Mouse (Mus musculus) stomach, embryonic 16.5 days (tissue): ENCODE measurements around the gene Pbx2. TPM values are rescaled to one million over a fixed set of nuclear protein-coding genes. Genes with fewer than 3 reads are reported as not detected.
A peak's percentile ranks its signal among the peaks of the same experiment; 100 is the strongest.

Source experiments
- ATAC-seq: fragments of 200-750 bp; cut with Nextera tagmentation; 2 replicates; pipeline ENCODE4 v1.8.0; 2017; ENCODE audit warnings: moderate number of reproducible peaks, moderate TSS enrichment; ENCODE audit not compliant: insufficient read depth, low FRiP score
- H3K27ac ChIP-seq: fragments of 300-500 bp; sonication (generic); 2 replicates; pipeline ENCODE4 v1.5.1; 2014; ENCODE audit warnings: low read length
- H3K27me3 ChIP-seq: fragments of 300-500 bp; sonication (generic); 2 replicates; pipeline ENCODE4 v1.6.1; 2014; ENCODE audit warnings: low read length, control low read depth, mixed read lengths; ENCODE audit not compliant: control insufficient read depth, insufficient read depth
- H3K36me3 ChIP-seq: fragments of 300-500 bp; sonication (generic); 2 replicates; pipeline ENCODE4 v1.6.1; 2014; ENCODE audit warnings: low read length; ENCODE audit not compliant: control insufficient read depth, insufficient read depth
- H3K4me1 ChIP-seq: fragments of 300-500 bp; sonication (generic); 2 replicates; pipeline ENCODE4 v1.6.1; 2014; ENCODE audit warnings: low read length, control low read depth, mixed read lengths; ENCODE audit not compliant: control insufficient read depth, insufficient read depth
- H3K4me2 ChIP-seq: fragments of 300-500 bp; sonication (generic); 2 replicates; pipeline ENCODE4 v1.6.1; 2014; ENCODE audit warnings: low read depth, low read length, mixed read lengths
- H3K4me3 ChIP-seq: fragments of 300-500 bp; sonication (generic); replicated peaks from 2 replicates; pipeline ENCODE4 v1.5.1; 2014; ENCODE audit warnings: mild to moderate bottlenecking, low read length
- H3K9ac ChIP-seq: fragments of 300-500 bp; sonication (generic); 2 replicates; pipeline ENCODE4 v1.6.1; 2014; ENCODE audit warnings: low read length
- H3K9me3 ChIP-seq: fragments of 300-500 bp; sonication (generic); replicated peaks from 2 replicates; pipeline ENCODE4 v1.6.1; 2016; ENCODE audit warnings: low read length, control low read depth; ENCODE audit not compliant: control insufficient read depth
- WGBS: fragments of 180-500 bp; shearing (Covaris S2); extraction: QIAGEN DNeasy Blood & Tissue Kit; methylation state at CpG from one replicate; pipeline ENCODE4 v1.1.7; 2014; 5-methylcytosine and 5-hydroxymethylcytosine counted together
- polyA plus RNA-seq: library from polyadenylated mRNA; unstranded; fragments of >200 nt; fragmentation: Nextera tagmentation; extraction: Ambion mirVana; gene quantifications from 2 replicates; pipeline ENCODE4 v1.2.1, GENCODE M21; 2015

Pbx2 gene
- polyA plus RNA-seq, 1 experiment from 2014 or later = 6.8 TPM

DNA sequence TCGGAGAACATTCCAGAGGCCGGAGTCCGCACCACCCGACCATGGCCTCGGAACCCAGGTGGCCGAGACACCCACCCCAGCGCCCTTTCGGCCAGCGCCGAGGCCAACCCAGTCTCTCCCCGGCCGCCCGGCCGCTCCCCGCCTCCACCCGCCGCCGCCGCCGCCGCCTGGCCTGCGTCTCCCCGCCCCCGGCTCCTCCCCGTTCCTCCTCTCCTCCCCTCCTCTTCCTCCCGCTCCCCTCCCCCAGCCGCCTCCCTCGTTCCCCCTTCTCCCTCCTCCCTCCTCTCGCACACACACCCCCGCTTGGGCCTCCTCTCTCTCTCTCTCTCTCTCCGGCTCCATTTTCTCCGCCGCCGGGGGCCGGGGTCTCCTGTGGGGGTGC, 919 bp downstream of the Pbx2 start:
- WGBS = 1% methylated on average over 27 of the region's 35 CpGs
- peak overlapping the region; percentile 91 for H3K4me3 ChIP-seq
- H3K27ac ChIP-seq = peak overlapping the region; percentile 99
- peaks cover 14% of the 10 kb centered on the region; the same call in 1 of the 2 replicates for H3K36me3 ChIP-seq
- peak overlapping the region; percentile 80 for H3K4me2 ChIP-seq
- peak overlapping the region; percentile 99 for H3K9ac ChIP-seq
- peak; percentile 65 for ATAC-seq
- H3K4me1 ChIP-seq = peaks cover 61% of the 10 kb centered on the region
- no peaks in the 10 kb centered on the region for H3K27me3 ChIP-seq
- no peaks in the 10 kb centered on the region for H3K9me3 ChIP-seq

DNA sequence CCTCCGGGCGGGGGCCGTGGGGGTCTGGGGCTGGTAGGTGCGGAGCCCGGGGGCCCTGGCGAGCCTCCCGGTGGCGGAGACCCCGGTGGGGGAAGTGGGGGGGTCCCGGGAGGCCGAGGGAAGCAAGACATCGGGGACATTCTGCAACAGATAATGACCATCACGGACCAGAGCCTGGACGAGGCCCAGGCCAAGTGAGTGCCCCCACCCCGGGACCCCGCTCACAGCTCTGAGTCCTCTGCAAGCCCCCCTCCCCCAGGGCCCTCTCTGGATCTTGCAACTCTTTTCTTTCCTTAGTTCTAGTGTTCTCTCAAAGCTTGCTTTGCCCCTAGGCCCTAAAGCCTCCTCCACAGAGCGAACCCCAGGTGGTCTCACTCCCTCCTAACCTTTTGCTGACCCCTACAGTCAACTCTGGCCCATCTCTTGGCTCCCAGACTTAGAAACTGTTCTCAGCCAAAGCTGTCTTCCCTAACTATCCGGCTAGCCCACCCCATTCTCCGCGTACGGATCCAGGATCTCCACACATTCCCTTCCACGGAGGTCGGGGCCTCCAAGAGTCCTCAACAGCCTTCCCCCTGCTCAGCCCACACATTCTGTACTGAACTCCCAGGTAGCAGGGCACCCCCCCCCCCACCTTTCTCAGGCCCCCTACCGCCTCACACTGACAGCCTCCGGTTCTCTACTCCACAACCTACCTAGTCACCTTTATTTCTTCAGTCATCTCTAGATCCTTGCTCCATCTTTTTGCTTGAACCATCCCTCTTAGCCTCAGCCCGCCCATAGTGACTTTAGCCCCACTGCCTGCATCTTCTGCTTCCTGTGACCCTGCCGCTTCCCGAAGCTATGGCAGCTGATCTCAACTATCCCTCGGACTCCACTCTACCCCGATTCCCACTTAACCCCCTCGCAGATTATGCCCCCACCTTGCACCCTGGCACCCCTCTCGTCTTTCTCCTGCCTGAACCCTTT, 1.8 kb downstream of the Pbx2 start:
- WGBS = 1% methylated on average over 32 of the region's 32 CpGs
- 0 out of 2 replicates have a peak, but pooled peaks have one; percentile 0 for ATAC-seq
- peak overlapping the region; percentile 99 for H3K9ac ChIP-seq
- H3K9me3 ChIP-seq = no peaks in the 10 kb centered on the region
- peak overlapping the region; percentile 91 for H3K4me3 ChIP-seq
- H3K4me2 ChIP-seq = peak overlapping the region; percentile 73
- H3K27me3 ChIP-seq = no peaks in the 10 kb centered on the region
- peaks cover 67% of the 10 kb centered on the region for H3K4me1 ChIP-seq
- H3K27ac ChIP-seq = peak overlapping the region; percentile 99
- H3K36me3 ChIP-seq = peaks cover 14% of the 10 kb centered on the region; the same call in 1 of the 2 replicates

DNA sequence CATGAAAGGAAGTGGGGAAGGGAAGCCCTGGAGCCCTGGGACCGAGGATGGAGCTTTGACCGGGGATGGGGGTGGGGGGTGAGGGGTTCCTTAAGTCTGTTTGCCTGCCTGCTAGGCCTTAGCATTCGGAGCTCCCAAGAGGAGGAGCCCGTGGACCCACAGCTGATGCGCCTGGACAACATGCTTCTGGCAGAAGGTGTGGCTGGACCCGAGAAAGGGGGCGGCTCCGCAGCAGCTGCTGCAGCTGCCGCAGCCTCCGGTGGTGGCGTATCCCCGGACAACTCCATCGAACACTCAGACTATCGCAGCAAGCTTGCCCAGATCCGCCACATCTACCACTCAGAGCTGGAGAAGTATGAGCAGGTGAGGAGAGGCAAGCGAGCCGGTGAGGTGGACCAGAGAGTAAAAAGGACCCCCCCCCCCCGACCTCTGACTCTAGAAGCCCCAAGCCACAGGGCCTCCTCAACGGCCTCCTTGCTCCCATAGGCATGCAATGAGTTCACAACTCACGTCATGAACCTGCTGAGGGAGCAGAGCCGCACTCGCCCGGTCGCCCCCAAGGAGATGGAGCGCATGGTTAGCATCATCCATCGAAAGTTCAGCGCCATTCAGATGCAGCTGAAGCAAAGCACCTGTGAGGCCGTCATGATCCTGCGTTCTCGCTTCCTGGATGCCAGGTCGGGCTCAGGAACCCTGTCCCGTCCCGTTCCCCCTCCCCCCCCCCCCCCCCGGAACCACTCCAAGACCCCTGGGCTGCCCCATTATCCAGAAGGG, 2.9 kb downstream of the Pbx2 start:
- peak overlapping the region; percentile 99 for H3K9ac ChIP-seq
- WGBS = 39% methylated on average over 33 of the region's 34 CpGs
- no peaks in the 10 kb centered on the region for H3K9me3 ChIP-seq
- H3K4me3 ChIP-seq = peak overlapping the region; percentile 91
- peaks cover 67% of the 10 kb centered on the region for H3K4me1 ChIP-seq
- H3K27ac ChIP-seq = peak overlapping the region; percentile 99
- no peak for ATAC-seq
- H3K4me2 ChIP-seq = peak overlapping the region; percentile 73
- peaks cover 14% of the 10 kb centered on the region; the same call in 1 of the 2 replicates for H3K36me3 ChIP-seq
- H3K27me3 ChIP-seq = no peaks in the 10 kb centered on the region

DNA sequence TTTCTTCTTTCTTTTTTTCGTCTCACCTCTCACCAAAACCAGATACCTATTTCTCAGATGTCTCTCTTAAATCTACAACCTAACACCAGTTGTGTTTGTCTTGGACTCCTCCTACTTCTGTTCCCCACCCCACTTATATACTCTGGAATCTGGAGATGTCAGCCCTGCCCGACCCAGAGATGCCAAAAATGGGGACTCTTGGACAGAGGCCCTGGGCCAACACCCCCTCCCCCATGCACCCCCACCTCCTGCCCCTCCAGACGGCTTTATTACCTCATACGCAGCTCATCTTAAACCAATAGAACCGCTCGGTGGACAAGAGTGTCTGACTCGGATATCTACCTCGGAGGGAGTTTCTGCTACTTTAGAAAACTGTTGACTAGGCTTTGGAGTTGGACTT, 5.0 kb downstream of the Pbx2 start:
- no peak overlapping the region for H3K4me3 ChIP-seq

DNA sequence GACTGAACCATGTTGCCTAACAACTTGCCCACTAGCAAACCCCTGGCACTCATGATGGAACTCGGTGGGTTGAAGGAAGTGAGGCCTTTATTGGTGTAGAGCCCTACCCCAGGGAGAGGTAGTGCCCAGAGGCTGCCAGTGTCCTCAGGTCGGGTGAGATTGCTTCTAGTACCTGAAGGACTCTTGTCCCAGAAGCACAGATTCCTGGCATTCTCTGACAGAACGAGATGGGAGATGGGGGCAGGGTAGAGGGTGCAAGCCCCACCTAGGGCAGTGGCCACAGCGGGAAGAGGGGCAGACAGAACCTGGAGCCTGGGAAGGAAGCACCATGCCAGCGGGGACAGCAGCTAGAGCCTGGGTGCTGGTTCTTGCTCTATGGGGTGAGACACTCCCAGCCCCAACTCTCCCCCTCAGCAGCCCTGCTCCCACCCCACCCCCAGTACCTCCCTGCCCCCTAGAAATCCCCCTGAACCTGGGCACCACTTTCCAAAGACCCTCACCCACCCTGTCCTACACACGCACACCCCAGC, 6.6 kb downstream of the Pbx2 start, which contains the start of gene Ager:
Gene Ager, plus strand, starts transcription at position 297 of the 530 bp plus-strand sequence.
- ATAC-seq = no peak
- H3K4me2 ChIP-seq = no peak within 1 kb of the TSS
- no peak within 1 kb of the TSS for H3K4me3 ChIP-seq

More for the DNA sequence above, 5.0 kb downstream of the Pbx2 start:
- Histone ChIP-seq H3K27me3 (no peaks in the 10 kb centered on the region), H3K4me2 (no peak overlapping the region), H3K36me3 (peaks cover 22% of the 10 kb centered on the region), H3K9me3 (no peaks in the 10 kb centered on the region), H3K4me1 (peaks cover 47% of the 10 kb centered on the region), H3K9ac (no peak overlapping the region), H3K27ac (no peak overlapping the region)
- no peak for ATAC-seq
- 62% methylated on average over 8 of the region's 8 CpGs for WGBS

DNA sequence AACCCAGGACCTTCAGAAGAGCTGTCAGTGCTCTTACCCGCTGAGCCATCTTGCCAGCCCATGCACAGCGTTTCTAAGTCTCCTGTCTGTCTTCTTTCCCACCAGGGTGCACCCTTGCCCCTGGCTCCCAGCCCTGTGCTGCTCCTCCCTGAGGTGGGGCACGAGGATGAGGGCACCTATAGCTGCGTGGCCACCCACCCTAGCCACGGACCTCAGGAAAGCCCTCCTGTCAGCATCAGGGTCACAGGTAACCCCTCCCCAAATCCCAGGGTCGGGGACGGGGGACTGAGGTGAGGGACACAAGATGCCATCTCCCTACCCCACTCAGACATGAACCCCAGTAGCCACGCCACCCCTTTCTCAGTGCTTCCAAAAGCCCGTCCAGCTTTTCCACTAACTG, 8.8 kb downstream of the Pbx2 start:
- ATAC-seq = no peak
- 74% methylated on average over 9 of the region's 9 CpGs for WGBS
- Histone ChIP-seq H3K27ac (no peak overlapping the region), H3K4me1 (peaks cover 41% of the 10 kb centered on the region), H3K4me3 (no peak overlapping the region), H3K9me3 (no peaks in the 10 kb centered on the region), H3K36me3 (peaks cover 17% of the 10 kb centered on the region), H3K27me3 (no peaks in the 10 kb centered on the region), H3K4me2 (no peak overlapping the region), H3K9ac (no peak overlapping the region)

More for the DNA sequence above, 6.6 kb downstream of the Pbx2 start, which contains the start of gene Ager:
- no peaks in the 10 kb centered on the region for H3K9me3 ChIP-seq
- H3K9ac ChIP-seq = peak within 1 kb of the TSS; percentile 51; the same call in 1 of the 2 replicates
- WGBS = 19% methylated on average over 6 of the region's 6 CpGs
- H3K27ac ChIP-seq = peak within 1 kb of the TSS; percentile 38; the same call in 1 of the 2 replicates
- H3K27me3 ChIP-seq = no peaks in the 10 kb centered on the region
- peaks cover 48% of the 10 kb centered on the region for H3K4me1 ChIP-seq
- H3K36me3 ChIP-seq = peaks cover 22% of the 10 kb centered on the region

DNA sequence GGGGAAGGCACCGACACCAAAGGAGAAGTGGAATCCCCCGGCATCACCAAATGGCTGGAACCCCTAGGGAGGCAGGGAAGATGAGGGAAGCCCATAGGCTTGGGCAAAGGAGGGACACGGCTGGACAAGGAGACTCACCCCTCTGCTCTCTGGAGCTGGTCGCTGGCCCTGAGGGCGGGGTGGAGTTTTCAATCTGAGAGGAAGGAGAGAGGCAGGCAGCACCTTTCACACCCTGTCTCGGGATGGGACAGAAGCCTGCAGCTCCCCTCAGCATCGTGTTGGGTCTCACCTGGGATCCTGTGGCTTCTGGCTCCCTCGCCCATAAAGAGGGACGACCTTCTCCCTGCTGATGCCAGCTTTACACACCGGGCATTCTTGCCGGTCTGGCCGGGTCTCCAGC, 10.7 kb downstream of the Pbx2 start:
- Histone ChIP-seq H3K4me2 (no peak overlapping the region), H3K9ac (no peak overlapping the region)
- 78% methylated on average over 12 of the region's 12 CpGs for WGBS

DNA sequence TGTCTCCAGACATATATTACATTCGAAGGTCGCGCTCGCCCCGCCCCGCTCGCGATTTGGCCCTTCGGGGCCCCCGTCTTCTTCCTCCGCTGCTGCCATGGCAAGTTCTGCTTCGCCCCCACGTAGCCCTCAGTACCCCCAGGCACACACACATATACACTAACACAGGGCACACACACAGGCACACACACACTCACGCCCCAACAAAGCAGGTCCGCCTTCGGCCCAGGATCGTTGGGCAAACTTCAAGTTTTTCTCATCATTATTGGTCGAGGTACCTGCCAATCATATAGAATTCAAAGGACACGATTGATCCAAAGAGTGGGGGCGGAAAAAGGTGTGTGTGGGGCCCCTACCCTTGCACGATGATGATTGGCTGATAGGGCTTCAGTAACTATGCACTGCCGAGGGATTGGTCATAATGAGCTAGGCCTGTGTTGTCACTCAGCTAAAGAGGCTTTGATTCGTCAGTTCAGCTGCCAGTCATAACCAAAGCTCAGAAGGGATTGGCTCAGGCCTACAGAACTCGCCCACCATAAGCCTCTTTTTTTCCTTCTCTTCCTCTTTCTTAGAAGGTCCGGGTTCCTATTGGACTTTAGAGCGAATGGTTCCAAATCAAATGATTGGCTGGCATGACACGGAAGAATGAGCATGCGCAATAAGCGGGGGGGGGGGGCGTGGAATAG, 12.5 kb downstream of the Pbx2 start, which contains the start of gene Rnf5:
Gene Rnf5, minus strand, starts transcription at position 316 of the 686 bp plus-strand sequence.
- Histone ChIP-seq H3K27ac (peak within 1 kb of the TSS; percentile 96), H3K9ac (peak within 1 kb of the TSS; percentile 96), H3K4me1 (peaks cover 32% of the 10 kb centered on the region), H3K9me3 (no peaks in the 10 kb centered on the region), H3K36me3 (peaks cover 8% of the 10 kb centered on the region; the same call in 1 of the 2 replicates), H3K4me3 (peak within 1 kb of the TSS; percentile 89), H3K27me3 (no peaks in the 10 kb centered on the region), H3K4me2 (peak within 1 kb of the TSS; percentile 92)
- peak; percentile 94 for ATAC-seq
- WGBS = under 1% methylated on average over 30 of the region's 30 CpGs

More for the DNA sequence above, 10.7 kb downstream of the Pbx2 start:
- Histone ChIP-seq H3K9me3 (no peaks in the 10 kb centered on the region), H3K4me3 (no peak overlapping the region), H3K36me3 (peaks cover 8% of the 10 kb centered on the region; the same call in 1 of the 2 replicates), H3K27ac (no peak overlapping the region), H3K27me3 (no peaks in the 10 kb centered on the region), H3K4me1 (peaks cover 39% of the 10 kb centered on the region)
- no peak for ATAC-seq
